Mouse (Mus musculus) heart, embryonic 16.5 days (tissue): ENCODE measurements around the gene Muc16. TPM values are rescaled to one million over a fixed set of nuclear protein-coding genes. Genes with fewer than 3 reads are reported as not detected.

Source experiments
- ATAC-seq: fragments of 200-750 bp; cut with Nextera tagmentation; replicated peaks from 2 replicates; pipeline ENCODE4 v1.8.0; 2017; ENCODE audit warnings: moderate number of reproducible peaks; ENCODE audit not compliant: insufficient read depth, low FRiP score; ENCODE audit errors: extremely low read depth
- H3K27ac ChIP-seq: fragments of 300-500 bp; sonication (generic); 2 replicates; pipeline ENCODE4 v1.5.1; 2014; ENCODE audit warnings: mild to moderate bottlenecking, low read length, control low read depth, moderate library complexity
- H3K27me3 ChIP-seq: fragments of 300-500 bp; sonication (generic); 2 replicates; pipeline ENCODE4 v1.6.1; 2014; ENCODE audit warnings: low read length, mixed read lengths; ENCODE audit not compliant: control insufficient read depth, insufficient read depth
- H3K36me3 ChIP-seq: fragments of 300-500 bp; sonication (generic); 2 replicates; pipeline ENCODE4 v1.6.1; 2014; ENCODE audit not compliant: control insufficient read depth, insufficient read depth
- H3K4me1 ChIP-seq: fragments of 300-500 bp; sonication (generic); 2 replicates; pipeline ENCODE4 v1.6.1; 2014; ENCODE audit warnings: low read length, mixed read lengths; ENCODE audit not compliant: control insufficient read depth, insufficient read depth
- H3K4me2 ChIP-seq: fragments of 300-500 bp; sonication (generic); 2 replicates; pipeline ENCODE4 v1.6.1; 2014; ENCODE audit warnings: low read depth, mild to moderate bottlenecking, control low read depth, low read length
- H3K4me3 ChIP-seq: fragments of 300-500 bp; sonication (generic); 2 replicates; pipeline ENCODE4 v1.5.1; 2014; ENCODE audit warnings: mild to moderate bottlenecking, control low read depth, low read length
- H3K9ac ChIP-seq: fragments of 300-500 bp; sonication (generic); 2 replicates; pipeline ENCODE4 v1.6.1; 2014; ENCODE audit warnings: low read length, control low read depth
- H3K9me3 ChIP-seq: fragments of 300-500 bp; sonication (generic); replicated peaks from 2 replicates; pipeline ENCODE4 v1.6.1; 2016; ENCODE audit warnings: low read length; ENCODE audit not compliant: control insufficient read depth
- WGBS: fragments of 180-500 bp; shearing (Covaris S2); extraction: QIAGEN DNeasy Blood & Tissue Kit; methylation state at CpG from one replicate; pipeline ENCODE4 v1.1.7; 2014; 5-methylcytosine and 5-hydroxymethylcytosine counted together
- microRNA-seq: library from miRNA; unstranded; fragments of <30 nt; microRNA quantifications from one replicate; pipeline ENCODE4, GENCODE M21; 2017
- polyA plus RNA-seq: library from polyadenylated mRNA; unstranded; fragments of >200 nt; fragmentation: Nextera tagmentation; extraction: Ambion mirVana; gene quantifications from 2 replicates; pipeline ENCODE4 v1.2.1, GENCODE M21; 2015

The Muc16 gene
- polyA plus RNA-seq, 1 experiment from 2014 or later: 1.9 TPM

DNA sequence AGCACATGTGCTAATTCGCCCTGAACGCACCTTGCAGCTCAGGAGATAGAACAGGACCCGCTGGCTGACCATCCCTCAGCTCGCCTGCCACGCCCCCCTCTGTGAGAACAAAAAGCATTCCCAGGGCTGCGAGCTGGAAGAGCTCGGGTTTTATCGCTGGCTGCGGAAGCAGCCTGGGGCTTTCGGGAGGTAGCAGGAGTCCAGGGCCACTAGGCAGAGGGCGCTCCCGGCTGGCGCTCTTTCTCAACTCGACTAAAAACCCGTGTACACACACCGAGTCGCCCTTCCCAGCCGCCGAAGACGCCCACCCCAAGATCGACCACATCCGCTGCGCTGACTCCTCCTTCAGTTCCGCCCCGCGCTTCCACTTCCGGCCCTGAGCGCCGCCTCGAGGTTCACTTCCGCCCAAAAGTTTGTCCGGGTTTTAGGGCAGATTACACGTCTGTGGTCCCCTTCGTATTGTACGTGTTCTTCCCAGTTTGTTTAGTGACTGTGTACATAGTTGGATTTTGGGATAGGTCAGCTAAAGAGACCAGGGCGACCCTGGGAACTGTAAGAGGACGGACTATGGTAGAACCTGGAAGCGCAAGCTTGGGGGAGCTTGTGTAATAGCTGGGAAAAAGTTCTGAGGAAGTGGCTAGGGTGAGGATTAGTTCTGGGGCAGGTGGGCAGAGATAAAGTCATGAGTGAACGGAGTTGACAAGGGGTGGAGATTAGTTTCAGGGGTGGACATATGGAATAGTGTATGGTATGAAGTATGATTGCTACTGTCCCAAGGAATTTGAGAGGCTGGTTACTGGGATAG lies 200.8 kb downstream of the Muc16 start:
- Histone ChIP-seq H3K4me3 (peak overlapping the region; percentile 83), H3K4me2 (peak overlapping the region; percentile 90), H3K4me1 (peaks cover 4% of the 10 kb centered on the region; the same call in 1 of the 2 replicates), H3K9me3 (no peaks in the 10 kb centered on the region), H3K9ac (peak overlapping the region; percentile 80), H3K27me3 (no peaks in the 10 kb centered on the region), H3K27ac (peak overlapping the region; percentile 87), H3K36me3 (no peaks in the 10 kb centered on the region)
- WGBS: 4% methylated on average over 39 of the region's 39 CpGs
- peak; percentile 96 for ATAC-seq

- Histone ChIP-seq H3K4me3 (no peak overlapping the region), H3K27ac (no peak overlapping the region), H3K9ac (no peak overlapping the region), H3K4me2 (no peak overlapping the region), H3K9me3 (peaks cover 2% of the 10 kb centered on the region; the same call in 1 of the 2 replicates), H3K36me3 (peaks cover 11% of the 10 kb centered on the region), H3K27me3 (no peaks in the 10 kb centered on the region), H3K4me1 (peaks cover 4% of the 10 kb centered on the region; the same call in 1 of the 2 replicates)
- ATAC-seq: no peak
- WGBS: 84% methylated on average over 3 of the region's 3 CpGs
Observed at GRCm38 (mm10) chr9:18468005-18468404, 206.3 kb downstream of the Muc16 start.

GRCm38 (mm10) chr9:18467350-18467749 lies 207.0 kb downstream of the Muc16 start:
- H3K27ac ChIP-seq: no peak overlapping the region
- no peak overlapping the region for H3K9ac ChIP-seq
- no peaks in the 10 kb centered on the region for H3K4me1 ChIP-seq
- no peaks in the 10 kb centered on the region for H3K27me3 ChIP-seq
- no peak overlapping the region for H3K4me3 ChIP-seq
- H3K4me2 ChIP-seq: no peak overlapping the region
- peaks cover 2% of the 10 kb centered on the region; the same call in 1 of the 2 replicates for H3K9me3 ChIP-seq
- peaks cover 11% of the 10 kb centered on the region for H3K36me3 ChIP-seq
- no peak for ATAC-seq
- WGBS: 72% methylated on average over 3 of the region's 3 CpGs

GRCm38 (mm10) chr9:18456520-18456919 lies 217.8 kb downstream of the Muc16 start:
- ATAC-seq: no peak
- peaks cover 5% of the 10 kb centered on the region; the same call in 1 of the 2 replicates for H3K9me3 ChIP-seq
- H3K4me1 ChIP-seq: no peaks in the 10 kb centered on the region
- no peak overlapping the region for H3K4me2 ChIP-seq
- H3K27ac ChIP-seq: no peak overlapping the region
- no peak overlapping the region for H3K9ac ChIP-seq
- no peak overlapping the region for H3K4me3 ChIP-seq
- peaks cover 26% of the 10 kb centered on the region for H3K36me3 ChIP-seq
- H3K27me3 ChIP-seq: no peaks in the 10 kb centered on the region
- 82% methylated on average over 4 of the region's 4 CpGs for WGBS

Small RNA genes within 50 kb of the gene (microRNA-seq; reads per million reads assigned to microRNA genes)
- gene Gm22854: not detected

Other genes with a start within 250 kb of the Muc16 start
- gene Mbd3l2, start 243.9 kb downstream of the Muc16 start, polyA plus RNA-seq: not detected in 2 replicates
- gene Zfp558, start 196.3 kb downstream of the Muc16 start, polyA plus RNA-seq: 3.0 and 3.6 TPM in 2 replicates
- not detected in 2 replicates for gene Mbd3l1, start 196.2 kb downstream of the Muc16 start, polyA plus RNA-seq
- 0.04 TPM in 1 of 2 replicates, not detected in the other for gene Olfr24, start 89.5 kb upstream of the Muc16 start, polyA plus RNA-seq
- gene Olfr828, start 145.0 kb upstream of the Muc16 start, polyA plus RNA-seq: not detected in 2 replicates
- gene Olfr829, start 180.4 kb upstream of the Muc16 start, polyA plus RNA-seq: not detected in 2 replicates
- gene Olfr830, start 200.2 kb upstream of the Muc16 start, polyA plus RNA-seq: not detected in 2 replicates